Mouse (Mus musculus) Muller cell, postnatal 12 days (primary cell): ENCODE measurements at regions not wholly inside any gene's neighbourhood (a gene's known extent, or its start where the extent isn't known, plus 50 kb on each side); places are given as distances from the start of the nearest gene placed in this dataset.
"Not testable (repeated sequence)": the region's sequence is repeated elsewhere in the genome, so short reads cannot be mapped to it uniquely, and the experiment has no call there.

ENCODE experiments used
- DNase-seq: peaks from one replicate; pipeline ENCODE4 v3.0.0-alpha.2; 2015; ENCODE audit errors: inconsistent ontology term

- DNase-seq = peak; percentile 7
Measured at GRCm38 (mm10) chr9:25655767-25656513, 174.6 kb downstream of the Eepd1 start.

GRCm38 (mm10) chr9:25656534-25656933, 175.2 kb downstream of the Eepd1 start:
- no peak for DNase-seq

- no peak for DNase-seq
Measured at GRCm38 (mm10) chr9:25683635-25684333, 202.4 kb downstream of the Eepd1 start.

GRCm38 (mm10) chr9:25693632-25694031, 212.3 kb downstream of the Eepd1 start:
- DNase-seq = peak; percentile 67

- peak; percentile 24 for DNase-seq
Measured at GRCm38 (mm10) chr9:25695018-25695417, 213.7 kb downstream of the Eepd1 start.

- DNase-seq = no peak
Measured at GRCm38 (mm10) chr9:25713636-25714035, 232.3 kb downstream of the Eepd1 start.

GRCm38 (mm10) chr9:25744162-25744561, 262.8 kb downstream of the Eepd1 start:
- DNase-seq = no peak

GRCm38 (mm10) chr9:25751138-25751537, 269.8 kb downstream of the Eepd1 start:
- DNase-seq = no peak

GRCm38 (mm10) chr9:25773899-25774298, 292.6 kb downstream of the Eepd1 start:
- DNase-seq = peak; percentile 22

GRCm38 (mm10) chr9:25782631-25783030, 301.3 kb downstream of the Eepd1 start:
- no peak for DNase-seq

- DNase-seq = no peak
Measured at GRCm38 (mm10) chr9:25795142-25795910, 314.0 kb downstream of the Eepd1 start.

- DNase-seq = no peak
Measured at GRCm38 (mm10) chr9:25809562-25809961, 328.2 kb downstream of the Eepd1 start.

- DNase-seq = no peak
Measured at GRCm38 (mm10) chr9:25833295-25833694, 351.9 kb downstream of the Eepd1 start.

GRCm38 (mm10) chr9:25849914-25850313, 368.6 kb downstream of the Eepd1 start:
- DNase-seq = not testable (repeated sequence)

GRCm38 (mm10) chr9:25850608-25851007, 369.3 kb downstream of the Eepd1 start:
- not testable (repeated sequence) for DNase-seq

GRCm38 (mm10) chr9:25854545-25854944, 373.2 kb downstream of the Eepd1 start:
- no peak for DNase-seq

GRCm38 (mm10) chr9:25870260-25870659, 388.9 kb downstream of the Eepd1 start:
- no peak for DNase-seq

- no peak for DNase-seq
Measured at GRCm38 (mm10) chr9:25896333-25896905, 415.1 kb downstream of the Eepd1 start.
